Mouse (Mus musculus) forebrain, embryonic 14.5 days (tissue): ENCODE measurements around the gene Klhl28. TPM values are rescaled to one million over a fixed set of nuclear protein-coding genes. Genes with fewer than 3 reads are reported as not detected.

ENCODE experiments used
- ATAC-seq: fragments of 200-750 bp; cut with Nextera tagmentation; 2 replicates; pipeline ENCODE4 v1.8.0; 2017; ENCODE audit warnings: mild to moderate bottlenecking, moderate library complexity
- DNase-seq: peaks from one replicate; pipeline ENCODE4 v3.0.0-alpha.2; 2015; ENCODE audit warnings: low spot score
- H3K27ac ChIP-seq: fragments of 300-500 bp; sonication (generic); 2 replicates; pipeline ENCODE4 v1.5.1; 2014; ENCODE audit warnings: low read depth, mild to moderate bottlenecking, control low read depth, low read length, moderate library complexity
- H3K27me3 ChIP-seq: fragments of 300-500 bp; sonication (generic); replicated peaks from 2 replicates; pipeline ENCODE4 v1.6.1; 2014; ENCODE audit warnings: low read length, control low read depth, mixed read lengths; ENCODE audit not compliant: control insufficient read depth, insufficient read depth
- H3K36me3 ChIP-seq: fragments of 300-500 bp; sonication (generic); 2 replicates; pipeline ENCODE4 v1.6.1; 2014; ENCODE audit warnings: low read length, control low read depth; ENCODE audit not compliant: control insufficient read depth, insufficient read depth
- H3K4me1 ChIP-seq: fragments of 300-500 bp; sonication (generic); 2 replicates; pipeline ENCODE4 v1.6.1; 2014; ENCODE audit warnings: antibody characterized with exemption, low read length, control low read depth; ENCODE audit not compliant: control insufficient read depth, insufficient read depth
- H3K4me2 ChIP-seq: fragments of 300-500 bp; sonication (generic); 2 replicates; pipeline ENCODE4 v1.6.1; 2014; ENCODE audit warnings: mild to moderate bottlenecking, control low read depth, low read length
- H3K4me3 ChIP-seq: fragments of 300-500 bp; sonication (generic); 2 replicates; pipeline ENCODE4 v1.5.1; 2014; ENCODE audit warnings: low read depth, low read length, control low read depth
- H3K9ac ChIP-seq: fragments of 300-500 bp; sonication (generic); 2 replicates; pipeline ENCODE4 v1.6.1; 2014; ENCODE audit warnings: mild to moderate bottlenecking, low read length, control low read depth, moderate library complexity
- H3K9me3 ChIP-seq: fragments of 300-500 bp; sonication (generic); replicated peaks from 2 replicates; pipeline ENCODE4 v1.6.1; 2016; ENCODE audit warnings: low read length, control low read depth, mixed read lengths; ENCODE audit not compliant: control insufficient read depth
- WGBS: fragments of 180-500 bp; shearing (Covaris S2); extraction: QIAGEN DNeasy Blood & Tissue Kit; methylation state at CpG from one replicate; pipeline ENCODE4 v1.1.7; 2014; 5-methylcytosine and 5-hydroxymethylcytosine counted together
- polyA plus RNA-seq: library from polyadenylated mRNA; unstranded; fragments of >200 nt; fragmentation: Nextera tagmentation; extraction: Ambion mirVana; gene quantifications from 2 replicates; pipeline ENCODE4 v1.2.1, GENCODE M21; 2014

Gene Klhl28
- polyA plus RNA-seq, 1 experiment from 2014 or later: 33.5 TPM

DNA sequence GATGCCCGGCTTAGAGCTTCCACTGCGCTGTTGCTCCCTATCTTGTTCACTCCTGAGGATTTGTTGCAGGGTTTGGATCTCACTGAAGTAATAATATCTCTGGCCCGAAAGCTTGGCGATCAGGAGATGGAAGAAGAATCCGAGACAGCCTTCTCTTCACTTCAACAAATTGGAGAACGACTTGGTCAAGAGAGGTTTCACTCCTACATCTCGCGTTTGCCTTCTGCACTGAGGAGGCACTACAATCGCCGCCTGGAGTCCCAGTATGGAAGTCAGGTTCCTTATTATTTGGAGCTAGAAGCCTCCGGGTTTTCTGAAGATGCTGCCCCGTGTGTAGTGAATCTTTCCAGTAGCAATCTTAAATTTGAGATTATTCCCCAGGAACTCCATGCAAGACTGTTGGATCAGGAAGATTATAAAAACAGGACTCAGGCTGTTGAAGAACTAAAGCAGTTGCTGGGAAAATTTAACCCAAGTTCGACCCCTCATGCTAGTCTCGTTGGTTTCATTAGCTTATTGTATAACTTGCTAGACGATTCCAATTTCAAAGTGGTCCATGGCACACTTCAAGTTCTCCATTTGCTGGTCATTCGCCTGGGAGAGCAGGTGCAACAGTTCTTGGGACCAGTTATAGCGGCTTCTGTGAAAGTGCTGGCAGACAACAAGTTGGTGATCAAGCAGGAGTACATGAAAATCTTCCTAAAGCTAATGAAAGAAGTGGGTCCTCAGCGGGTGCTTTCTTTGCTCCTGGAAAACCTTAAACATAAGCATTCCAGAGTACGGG is 1.5 kb upstream of the Klhl28 start:
- WGBS: 2% methylated on average over 19 of the region's 19 CpGs
- H3K4me3 ChIP-seq: peak overlapping the region; percentile 87
- no peaks in the 10 kb centered on the region for H3K36me3 ChIP-seq
- ATAC-seq (no peak), DNase-seq (no peak)
- no peaks in the 10 kb centered on the region for H3K27me3 ChIP-seq
- peaks cover 33% of the 10 kb centered on the region for H3K4me1 ChIP-seq
- peak overlapping the region; percentile 96 for H3K4me2 ChIP-seq
- H3K9ac ChIP-seq: peak overlapping the region; percentile 85
- no peak overlapping the region for H3K27ac ChIP-seq
- no peaks in the 10 kb centered on the region for H3K9me3 ChIP-seq

DNA sequence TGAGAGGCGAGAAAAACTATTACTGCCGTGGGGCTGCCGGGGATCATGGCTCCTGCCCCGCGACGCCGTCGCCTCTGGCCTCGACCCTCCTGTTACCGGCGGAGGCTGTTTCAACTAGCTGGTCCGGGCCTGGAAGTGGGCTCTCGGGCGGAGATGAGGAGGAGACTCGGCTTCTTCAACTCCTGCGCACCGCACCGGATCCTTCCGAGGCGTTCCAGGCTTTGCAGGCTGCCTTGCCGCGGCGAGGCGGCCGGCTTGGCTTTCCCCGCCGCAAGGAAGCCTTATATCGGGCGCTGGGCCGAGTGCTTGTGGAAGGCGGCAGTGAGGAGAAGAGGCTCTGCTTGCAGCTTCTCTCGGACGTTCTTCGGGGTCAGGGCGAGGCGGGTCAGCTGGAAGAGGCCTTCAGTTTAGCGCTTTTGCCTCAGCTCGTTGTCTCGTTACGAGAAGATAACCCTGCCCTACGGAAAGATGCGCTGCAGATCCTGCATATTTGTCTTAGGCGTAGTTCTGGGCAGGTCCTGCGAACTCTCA is 832 bp upstream of the Klhl28 start:
- no peaks in the 10 kb centered on the region for H3K9me3 ChIP-seq
- ATAC-seq: peak; percentile 25
- peak overlapping the region; percentile 87 for H3K4me3 ChIP-seq
- peak overlapping the region; percentile 85 for H3K9ac ChIP-seq
- no peaks in the 10 kb centered on the region for H3K27me3 ChIP-seq
- under 1% methylated on average over 44 of the region's 44 CpGs for WGBS
- no peaks in the 10 kb centered on the region for H3K36me3 ChIP-seq
- peak overlapping the region; percentile 96 for H3K4me2 ChIP-seq
- peak overlapping the region; percentile 86 for H3K27ac ChIP-seq
- H3K4me1 ChIP-seq: peaks cover 30% of the 10 kb centered on the region
- DNase-seq: peak; percentile 49

DNA sequence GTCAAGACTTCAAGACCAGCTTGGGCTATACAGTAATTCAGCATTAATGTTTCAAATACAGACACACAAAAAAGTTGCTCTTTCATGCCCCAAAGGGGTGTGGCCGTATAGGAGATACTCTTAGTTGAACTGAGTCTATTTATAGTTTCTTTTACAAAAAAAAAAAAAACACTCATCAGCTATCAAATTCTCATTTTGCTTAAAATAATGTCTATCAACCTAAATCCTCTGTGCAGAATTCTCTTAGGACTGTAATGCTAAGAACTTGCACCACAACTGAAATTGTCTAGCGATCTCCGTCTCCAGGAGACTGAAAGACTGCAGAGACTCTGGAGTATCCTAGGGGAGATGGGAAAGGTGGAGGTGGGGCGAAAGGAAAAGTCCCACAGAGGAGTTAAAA is 774 bp downstream of the Klhl28 start:
- Histone ChIP-seq H3K27ac (no peak overlapping the region), H3K27me3 (no peaks in the 10 kb centered on the region), H3K4me2 (peak overlapping the region; percentile 77), H3K9me3 (no peaks in the 10 kb centered on the region), H3K4me1 (peaks cover 19% of the 10 kb centered on the region), H3K36me3 (no peaks in the 10 kb centered on the region), H3K9ac (peak overlapping the region; percentile 69), H3K4me3 (peak overlapping the region; percentile 87)
- DNase-seq (no peak), ATAC-seq (no peak)
- 24% methylated on average over 4 of the region's 4 CpGs for WGBS

DNA sequence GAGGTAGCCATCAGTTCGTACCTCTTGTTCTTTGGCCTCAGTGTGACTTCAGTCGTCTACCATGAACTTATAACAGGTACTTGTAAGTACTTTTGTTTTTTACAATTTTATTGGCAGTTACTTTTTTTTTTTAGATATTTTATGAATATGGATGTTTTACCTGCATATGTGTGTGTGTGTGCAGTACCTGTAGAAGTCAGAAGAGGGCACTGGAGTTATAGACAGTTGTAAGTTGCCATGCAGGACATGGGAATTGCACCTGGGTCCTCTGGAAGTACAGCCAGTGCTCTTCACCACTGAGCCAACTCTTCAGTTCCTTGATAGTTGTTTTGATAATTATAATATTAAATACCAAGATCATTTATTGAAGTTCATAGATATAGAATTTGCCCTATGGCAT is 27.8 kb downstream of the Klhl28 start:
- Histone ChIP-seq H3K4me2 (no peak overlapping the region), H3K27me3 (no peaks in the 10 kb centered on the region), H3K9me3 (no peaks in the 10 kb centered on the region), H3K36me3 (no peaks in the 10 kb centered on the region; the same call in 1 of the 2 replicates), H3K4me3 (no peak overlapping the region), H3K9ac (no peak overlapping the region), H3K4me1 (no peaks in the 10 kb centered on the region), H3K27ac (no peak overlapping the region)
- WGBS: 95% methylated on average over 2 of the region's 2 CpGs
- ATAC-seq (no peak), DNase-seq (no peak)

DNA sequence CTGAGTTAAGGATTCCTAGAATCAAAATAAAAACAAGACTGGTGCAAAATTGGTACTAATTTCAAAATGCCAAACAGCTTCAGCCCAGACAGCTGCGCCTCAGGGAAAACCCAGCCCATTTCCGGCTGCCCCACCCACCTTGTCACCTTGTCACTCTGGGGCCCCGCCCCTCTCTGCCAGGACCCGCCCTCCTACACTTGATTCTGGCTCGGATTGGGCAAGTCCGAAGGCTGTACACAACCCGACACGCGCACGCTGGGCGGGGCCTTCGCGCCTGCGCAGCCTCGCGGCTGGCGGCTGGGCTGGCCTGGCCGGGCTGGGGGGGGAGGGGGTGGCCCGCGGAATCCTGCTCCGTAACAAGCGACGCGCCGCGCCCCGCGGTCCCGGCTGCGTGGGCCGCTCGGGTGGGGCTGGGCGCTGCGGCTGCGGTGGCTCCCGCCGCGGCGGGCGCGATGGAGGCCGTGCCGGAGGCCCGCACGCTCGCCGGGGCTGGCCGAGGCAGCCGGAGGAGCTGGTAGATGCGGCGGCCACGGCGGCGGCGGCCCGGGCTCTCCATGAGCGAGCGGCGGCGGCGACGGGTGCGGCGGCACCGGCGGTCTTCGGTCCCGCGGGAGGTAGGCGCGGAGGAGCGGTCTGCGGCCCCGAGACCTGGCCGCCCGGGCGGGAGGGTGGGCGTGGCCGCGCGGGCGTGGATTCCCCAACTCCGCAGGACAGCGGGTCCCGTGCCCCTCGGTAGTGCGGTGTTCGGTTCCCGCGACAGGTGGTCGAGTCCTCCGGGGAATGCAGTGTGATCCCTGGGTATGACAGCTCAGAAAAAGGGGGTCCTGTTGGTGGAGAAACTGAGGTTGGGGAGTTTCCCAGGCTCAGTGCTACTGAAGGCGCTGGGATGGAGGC is 47.5 kb downstream of the Klhl28 start, which contains the start of gene Gm527:
Gm527 (plus strand) TSS at position 329 of the 894 bp plus-strand sequence.
- peak; percentile 98 for DNase-seq
- peak within 1 kb of the TSS; percentile 74 for H3K4me3 ChIP-seq
- H3K27ac ChIP-seq: peak within 1 kb of the TSS; percentile 70
- H3K36me3 ChIP-seq: 0 out of 2 replicates have a peak, but pooled peaks cover 5% of the 10 kb centered on the region
- H3K27me3 ChIP-seq: no peaks in the 10 kb centered on the region
- under 1% methylated on average over 43 of the region's 93 CpGs for WGBS
- H3K4me2 ChIP-seq: peak within 1 kb of the TSS; percentile 79
- H3K9ac ChIP-seq: peak within 1 kb of the TSS; percentile 79
- ATAC-seq: peak; percentile 100
- no peaks in the 10 kb centered on the region for H3K4me1 ChIP-seq
- H3K9me3 ChIP-seq: no peaks in the 10 kb centered on the region

DNA sequence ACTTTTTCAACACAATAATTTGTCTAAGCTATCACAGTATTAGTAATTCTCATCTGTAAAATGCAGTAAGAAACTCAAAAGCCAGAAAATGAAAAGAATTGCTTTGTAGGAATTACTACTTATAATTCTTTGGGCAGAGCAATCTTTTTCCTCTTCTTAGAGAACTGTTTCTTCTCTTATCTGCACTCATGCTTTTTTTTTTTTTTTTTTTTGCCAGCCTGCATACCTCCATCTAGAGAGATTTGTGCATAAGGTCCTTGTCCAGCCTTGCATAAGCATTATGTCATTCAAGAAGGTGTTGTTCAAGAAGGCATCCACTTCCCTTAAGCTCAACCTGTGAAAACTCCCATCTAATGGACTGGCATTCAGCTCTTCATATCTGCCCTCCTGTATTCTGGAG is 48.6 kb downstream of the Klhl28 start:
- Histone ChIP-seq H3K9ac (no peak overlapping the region), H3K27ac (no peak overlapping the region), H3K4me3 (no peak overlapping the region), H3K27me3 (no peaks in the 10 kb centered on the region), H3K4me1 (no peaks in the 10 kb centered on the region), H3K36me3 (0 out of 2 replicates have a peak, but pooled peaks cover 5% of the 10 kb centered on the region), H3K9me3 (no peaks in the 10 kb centered on the region), H3K4me2 (no peak overlapping the region)
- no peak for ATAC-seq
- DNase-seq: no peak

DNA sequence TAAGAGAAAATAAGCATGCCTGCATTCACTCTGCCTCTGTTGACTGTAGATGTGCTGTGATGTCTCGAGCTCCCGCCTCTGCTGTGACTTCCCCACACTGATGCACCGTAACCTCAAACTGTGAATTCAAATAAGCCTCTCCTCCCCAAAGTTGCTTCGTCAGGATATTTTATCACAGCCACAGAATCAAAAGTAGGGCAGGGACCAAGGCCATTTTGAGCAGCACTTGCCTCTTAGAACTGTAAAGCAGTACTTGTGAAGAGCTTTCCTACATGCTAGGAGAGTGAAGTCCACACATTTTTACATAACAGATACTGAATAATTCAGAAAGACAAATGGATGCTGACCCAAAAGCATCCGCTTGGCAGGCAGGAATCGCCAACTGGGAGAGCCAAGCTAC is 52.3 kb downstream of the Klhl28 start:
- WGBS: 64% methylated on average over 6 of the region's 6 CpGs
- no peak overlapping the region for H3K4me2 ChIP-seq
- no peaks in the 10 kb centered on the region for H3K9me3 ChIP-seq
- DNase-seq (no peak), ATAC-seq (no peak)
- H3K4me1 ChIP-seq: no peaks in the 10 kb centered on the region
- no peak overlapping the region for H3K27ac ChIP-seq
- no peaks in the 10 kb centered on the region for H3K27me3 ChIP-seq
- H3K36me3 ChIP-seq: no peaks in the 10 kb centered on the region
- no peak overlapping the region for H3K9ac ChIP-seq
- no peak overlapping the region for H3K4me3 ChIP-seq

DNA sequence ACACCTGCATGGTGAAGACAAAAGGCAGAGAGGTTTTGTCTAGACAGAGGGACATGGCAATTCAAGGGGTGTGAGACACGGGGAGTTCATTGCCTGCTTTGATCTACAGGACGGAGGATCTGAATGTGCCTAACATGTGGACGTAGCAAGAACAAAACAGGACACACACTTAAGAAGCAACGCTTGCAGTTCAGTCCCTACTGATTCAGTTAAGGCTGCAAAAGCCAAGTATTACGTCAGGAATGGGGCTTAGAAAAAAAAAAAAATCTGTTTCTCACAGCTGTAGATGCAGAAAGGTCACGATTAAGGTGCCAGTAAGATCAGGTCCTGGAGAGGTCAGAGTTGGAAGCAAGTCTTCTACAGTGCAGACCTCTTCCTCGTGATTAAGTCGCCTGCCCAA is 62.1 kb downstream of the Klhl28 start:
- WGBS: 70% methylated on average over 8 of the region's 8 CpGs
- no peak overlapping the region for H3K4me3 ChIP-seq
- ATAC-seq: no peak

More for the DNA sequence above, 62.1 kb downstream of the Klhl28 start:
- Histone ChIP-seq H3K27me3 (no peaks in the 10 kb centered on the region), H3K27ac (no peak overlapping the region), H3K9me3 (no peaks in the 10 kb centered on the region), H3K4me2 (no peak overlapping the region), H3K9ac (no peak overlapping the region), H3K36me3 (no peaks in the 10 kb centered on the region), H3K4me1 (no peaks in the 10 kb centered on the region)
- no peak for DNase-seq
